Mouse (Mus musculus) C2C12 (cell line): ENCODE data around the gene Vax1. TPM values are rescaled to one million over a fixed set of nuclear protein-coding genes. Genes with fewer than 3 reads are reported as not detected.

Experiments used
- H3K27me3 ChIP-seq: one replicate; pipeline ENCODE4 v1.6.1; 2011; ENCODE audit not compliant: control insufficient read depth, insufficient read depth, insufficient read length
- H3K36me3 ChIP-seq: one replicate; pipeline ENCODE4 v1.6.1; 2011; ENCODE audit not compliant: control insufficient read depth, insufficient read depth
- H3K4me3 ChIP-seq: one replicate; pipeline ENCODE4 v1.5.1; 2011; ENCODE audit warnings: mild to moderate bottlenecking, control low read depth; ENCODE audit not compliant: poor library complexity, insufficient read depth, severe bottlenecking
- H3K79me2 ChIP-seq: one replicate; pipeline ENCODE4 v1.6.1; 2011; ENCODE audit not compliant: control insufficient read depth, insufficient read depth
- H3K79me3 ChIP-seq: one replicate; pipeline ENCODE4 v1.6.1; 2011; ENCODE audit warnings: low read depth, control low read depth
- H3ac ChIP-seq: one replicate; pipeline ENCODE3; 2011; ENCODE audit warnings: low read depth; ENCODE audit not compliant: control insufficient read depth, insufficient read length
- CEBPB ChIP-seq: IDR thresholded peaks from one replicate; pipeline ENCODE4 v1.6.1; 2011; ENCODE audit warnings: low read depth, mild to moderate bottlenecking, control low read depth, moderate library complexity
- CTCF ChIP-seq: IDR thresholded peaks from one replicate; pipeline ENCODE4 v1.5.1; 2011; ENCODE audit not compliant: control insufficient read depth, insufficient read depth, insufficient read length
- FOSL1 ChIP-seq: IDR thresholded peaks from one replicate; pipeline ENCODE4 v1.8.0; 2011; ENCODE audit warnings: mild to moderate bottlenecking, low read length; ENCODE audit not compliant: poor library complexity, insufficient read depth, severe bottlenecking
- MAX ChIP-seq: IDR thresholded peaks from one replicate; pipeline ENCODE4 v1.6.1; 2011; ENCODE audit warnings: mild to moderate bottlenecking, control low read depth
- MYOD1 ChIP-seq: IDR thresholded peaks from one replicate; pipeline ENCODE4 v1.6.1; 2011; ENCODE audit warnings: low read depth; ENCODE audit not compliant: control insufficient read depth, insufficient read length
- MYOG ChIP-seq: IDR thresholded peaks from one replicate; pipeline ENCODE4 v1.6.1; 2011; ENCODE audit not compliant: control insufficient read depth, insufficient read length; ENCODE audit errors: extremely low read depth
- USF1 ChIP-seq: IDR thresholded peaks from one replicate; pipeline ENCODE4 v1.6.1; 2011; ENCODE audit warnings: low read depth, mild to moderate bottlenecking, control low read depth, moderate library complexity
- polyA plus RNA-seq: library from polyadenylated mRNA; unstranded; fragments of >200 nt; fragmentation: generic; extraction: Trizol; gene quantifications from one replicate; pipeline ENCODE4 v1.2.1, GENCODE M21; 2012; ENCODE audit warnings: missing spikeins

The Vax1 gene
- polyA plus RNA-seq, 1 experiment: not detected

GRCm38 (mm10) chr19:59196111-59196666 lies 26.3 kb upstream of the Vax1 start:
- no peaks in the 10 kb centered on the region for H3K79me3 ChIP-seq
- H3K79me2 ChIP-seq: no peaks in the 10 kb centered on the region
- no peak overlapping the region for H3K4me3 ChIP-seq
- H3ac ChIP-seq: no peak overlapping the region
- H3K36me3 ChIP-seq: no peaks in the 10 kb centered on the region
- peaks cover 14% of the 10 kb centered on the region for H3K27me3 ChIP-seq
- TF ChIP-seq CTCF: peak; percentile 63
- TF ChIP-seq CEBPB: no peak

- Histone ChIP-seq H3K79me2 (no peaks in the 10 kb centered on the region), H3ac (no peak overlapping the region), H3K4me3 (no peak overlapping the region), H3K36me3 (no peaks in the 10 kb centered on the region), H3K79me3 (no peaks in the 10 kb centered on the region), H3K27me3 (peaks cover 14% of the 10 kb centered on the region)
- TF ChIP-seq MYOG (no peak), MYOD1 (no peak)
Observed at GRCm38 (mm10) chr19:59195181-59195770, 25.4 kb upstream of the Vax1 start.

GRCm38 (mm10) chr19:59193986-59194820 lies 24.3 kb upstream of the Vax1 start:
- H3K79me3 ChIP-seq: no peaks in the 10 kb centered on the region
- H3K36me3 ChIP-seq: no peaks in the 10 kb centered on the region
- no peak overlapping the region for H3K4me3 ChIP-seq
- H3K79me2 ChIP-seq: no peaks in the 10 kb centered on the region
- no peak overlapping the region for H3ac ChIP-seq
- peaks cover 14% of the 10 kb centered on the region for H3K27me3 ChIP-seq
- TF ChIP-seq MAX (no peak), MYOG (no peak), MYOD1 (no peak), FOSL1 (no peak), CEBPB (no peak), USF1 (no peak), CTCF (no peak)

GRCm38 (mm10) chr19:59193456-59193855 lies 23.6 kb upstream of the Vax1 start:
- Histone ChIP-seq H3ac (no peak overlapping the region), H3K4me3 (no peak overlapping the region), H3K36me3 (no peaks in the 10 kb centered on the region), H3K79me3 (no peaks in the 10 kb centered on the region), H3K27me3 (peaks cover 14% of the 10 kb centered on the region), H3K79me2 (no peaks in the 10 kb centered on the region)
- TF ChIP-seq CEBPB: no peak
- TF ChIP-seq MAX: no peak

- Histone ChIP-seq H3K79me3 (no peaks in the 10 kb centered on the region), H3K36me3 (no peaks in the 10 kb centered on the region), H3K27me3 (peaks cover 13% of the 10 kb centered on the region), H3ac (no peak overlapping the region), H3K79me2 (no peaks in the 10 kb centered on the region), H3K4me3 (no peak overlapping the region)
- no peak for TF ChIP-seq MYOG
- no peak for TF ChIP-seq CEBPB
- no peak for TF ChIP-seq FOSL1
- TF ChIP-seq USF1: no peak
- no peak for TF ChIP-seq MYOD1
- TF ChIP-seq CTCF: no peak
- no peak for TF ChIP-seq MAX
Observed at GRCm38 (mm10) chr19:59192491-59192890, 22.6 kb upstream of the Vax1 start.

- H3K79me3 ChIP-seq: no peaks in the 10 kb centered on the region
- H3K27me3 ChIP-seq: peaks cover 10% of the 10 kb centered on the region
Observed at GRCm38 (mm10) chr19:59191123-59191505, 21.3 kb upstream of the Vax1 start.

More at GRCm38 (mm10) chr19:59191123-59191505, 21.3 kb upstream of the Vax1 start:
- TF ChIP-seq MAX: no peak
- no peak for TF ChIP-seq MYOG
- TF ChIP-seq CEBPB: no peak
- no peak for TF ChIP-seq USF1
- TF ChIP-seq FOSL1: no peak
- TF ChIP-seq MYOD1: no peak
- no peak for TF ChIP-seq CTCF
- H3ac ChIP-seq: no peak overlapping the region
- H3K36me3 ChIP-seq: no peaks in the 10 kb centered on the region
- H3K4me3 ChIP-seq: no peak overlapping the region
- H3K79me2 ChIP-seq: no peaks in the 10 kb centered on the region
